Mouse (Mus musculus): ENCODE data around the gene Tvp23b. TPM values are rescaled to one million over a fixed set of nuclear protein-coding genes. Genes with fewer than 3 reads are reported as not detected.

Gene Tvp23b
- polyA plus RNA-seq, 1 experiment from 2014 or later, result 49.3 TPM

DNA sequence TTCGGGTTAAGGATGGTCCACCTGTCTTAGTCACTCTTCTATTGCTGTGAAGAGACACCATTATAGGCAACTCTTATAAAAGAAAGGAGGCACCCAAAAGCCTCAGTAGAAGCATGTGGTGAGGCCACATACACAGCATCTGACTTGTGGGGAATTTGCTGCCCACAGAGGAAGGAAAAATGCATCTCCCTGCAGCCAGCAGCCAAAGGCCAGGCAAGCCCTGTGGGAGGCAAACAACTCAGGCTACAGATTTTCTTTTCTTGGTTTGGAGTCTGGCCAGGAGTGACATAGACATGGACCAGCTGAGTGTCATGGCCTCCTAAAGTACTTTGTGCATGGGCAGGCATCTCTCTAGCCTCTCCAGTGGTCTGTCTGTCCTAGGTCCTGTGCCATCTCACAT, 70.3 kb downstream of the Tvp23b start:
- no peak for ATAC-seq (ENCODE audit: insufficient number of reproducible peaks, insufficient read depth, low FRiP score, low read depth)
- Histone ChIP-seq H3K27ac (replicated peaks in 1 of 2; ENCODE audit: control insufficient read depth in 1 of 2, insufficient read depth in 1 of 2, low read depth in 2 of 2, low read length in 2 of 2) (no peak overlapping the region), H3K27me3 (ENCODE audit: control insufficient read depth, insufficient read depth, low read length) (no peaks in the 10 kb centered on the region), H3K4me1 (ENCODE audit: control insufficient read depth in 2 of 2, insufficient read depth in 2 of 2, low read length in 2 of 2) (no peaks in the 10 kb centered on the region), H3K36me3 (ENCODE audit: control insufficient read depth, insufficient read depth, low read length) (no peaks in the 10 kb centered on the region), H3K9me3 (ENCODE audit: control insufficient read depth, low read length) (no peaks in the 10 kb centered on the region), H3K9ac (ENCODE audit: low read length) (no peak overlapping the region), H3K4me2 (ENCODE audit: low read length) (no peak overlapping the region), H3K4me3 (ENCODE audit: control insufficient read depth in 1 of 2, insufficient read depth in 1 of 2, low read depth in 1 of 2, low read length in 2 of 2) (no peak overlapping the region)
- 82% methylated on average over 1 of the region's 1 CpGs for WGBS

DNA sequence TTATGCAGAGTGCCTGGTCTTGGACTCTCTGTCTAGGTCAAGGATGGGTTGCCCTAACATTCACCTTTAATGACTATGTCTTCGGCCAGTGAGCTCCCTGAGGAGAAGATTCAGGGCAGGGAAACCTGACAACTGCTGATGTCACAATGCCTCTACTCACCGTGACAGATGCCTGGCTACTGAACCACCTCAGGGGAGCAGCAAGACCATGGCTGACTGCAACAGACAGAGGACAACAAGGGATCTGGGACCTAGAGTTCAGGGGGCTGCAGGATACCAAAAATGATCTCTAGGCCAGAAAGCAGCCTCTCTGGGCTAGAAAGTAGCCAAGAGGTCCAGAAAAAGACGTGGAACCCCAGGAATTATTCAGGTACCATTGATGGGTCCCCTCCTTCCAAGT, 71.8 kb downstream of the Tvp23b start, which contains the start of gene Cdrt4:
Cdrt4 (plus strand) TSS at position 182 of the 400 bp plus-strand sequence.
- H3K9ac ChIP-seq (ENCODE audit: low read length), result no peak within 1 kb of the TSS
- H3K9me3 ChIP-seq (ENCODE audit: control insufficient read depth, low read length), result 0 out of 2 replicates have a peak, but pooled peaks cover 2% of the 10 kb centered on the region
- 74% methylated on average over 3 of the region's 3 CpGs for WGBS
- no peak within 1 kb of the TSS for H3K4me2 ChIP-seq (ENCODE audit: low read length)
- no peak within 1 kb of the TSS for H3K4me3 ChIP-seq (ENCODE audit: control insufficient read depth in 1 of 2, insufficient read depth in 1 of 2, low read depth in 1 of 2, low read length in 2 of 2)
- no peaks in the 10 kb centered on the region for H3K27me3 ChIP-seq (ENCODE audit: control insufficient read depth, insufficient read depth, low read length)
- no peak within 1 kb of the TSS for H3K27ac ChIP-seq (replicated peaks in 1 of 2; ENCODE audit: control insufficient read depth in 1 of 2, insufficient read depth in 1 of 2, low read depth in 2 of 2, low read length in 2 of 2)
- no peaks in the 10 kb centered on the region for H3K36me3 ChIP-seq (ENCODE audit: control insufficient read depth, insufficient read depth, low read length)
- ATAC-seq (ENCODE audit: insufficient number of reproducible peaks, insufficient read depth, low FRiP score, low read depth), result no peak
- H3K4me1 ChIP-seq (ENCODE audit: control insufficient read depth in 2 of 2, insufficient read depth in 2 of 2, low read length in 2 of 2), result no peaks in the 10 kb centered on the region

DNA sequence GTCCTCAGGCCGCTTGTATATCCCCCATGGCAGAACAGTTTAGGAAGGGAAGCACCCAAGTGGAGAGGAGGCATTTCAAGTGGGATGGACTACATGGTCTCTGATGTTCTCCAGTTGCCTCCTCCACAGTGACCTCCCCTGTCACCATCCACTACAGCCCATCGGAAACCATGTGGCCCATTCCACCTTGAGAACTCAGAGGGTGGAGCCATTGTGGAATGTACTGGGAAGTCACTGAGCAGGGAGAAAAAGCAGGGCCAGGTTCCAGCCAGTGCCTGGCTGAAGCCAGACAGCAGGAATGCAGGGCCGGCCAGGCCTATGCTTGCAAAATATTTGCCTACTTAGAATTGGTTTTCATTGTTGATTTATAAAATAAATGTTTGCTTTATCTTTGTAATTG, 75.5 kb downstream of the Tvp23b start:
- Histone ChIP-seq H3K4me2 (ENCODE audit: low read length) (no peak overlapping the region), H3K9me3 (ENCODE audit: control insufficient read depth, low read length) (0 out of 2 replicates have a peak, but pooled peaks cover 2% of the 10 kb centered on the region), H3K4me1 (ENCODE audit: control insufficient read depth in 2 of 2, insufficient read depth in 2 of 2, low read length in 2 of 2) (no peaks in the 10 kb centered on the region), H3K27ac (replicated peaks in 1 of 2; ENCODE audit: control insufficient read depth in 1 of 2, insufficient read depth in 1 of 2, low read depth in 2 of 2, low read length in 2 of 2) (no peak overlapping the region), H3K4me3 (ENCODE audit: control insufficient read depth in 1 of 2, insufficient read depth in 1 of 2, low read depth in 1 of 2, low read length in 2 of 2) (no peak overlapping the region), H3K9ac (ENCODE audit: low read length) (no peak overlapping the region), H3K36me3 (ENCODE audit: control insufficient read depth, insufficient read depth, low read length) (no peaks in the 10 kb centered on the region), H3K27me3 (ENCODE audit: control insufficient read depth, insufficient read depth, low read length) (no peaks in the 10 kb centered on the region)
- 65% methylated on average over 2 of the region's 3 CpGs for WGBS
- ATAC-seq (ENCODE audit: insufficient number of reproducible peaks, insufficient read depth, low FRiP score, low read depth), result no peak

DNA sequence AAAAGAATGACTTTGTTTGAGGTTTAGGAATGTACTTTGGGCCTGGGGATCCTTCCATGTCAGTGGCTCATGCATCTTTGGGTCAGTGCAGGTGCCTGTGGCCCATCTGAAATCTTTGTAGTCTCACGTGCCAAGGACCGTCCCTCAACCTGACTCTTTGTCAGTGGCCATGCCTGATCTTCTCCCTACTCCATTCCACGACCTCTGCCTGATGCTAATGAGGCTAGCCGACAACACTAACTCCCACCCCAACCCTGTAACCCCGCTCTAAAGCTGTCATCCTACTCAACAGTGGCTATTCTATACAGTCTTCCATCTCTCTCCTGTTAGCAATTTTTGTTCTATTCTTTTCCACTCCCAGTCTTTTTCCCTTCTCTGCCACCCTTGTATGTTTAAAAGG, 75.9 kb downstream of the Tvp23b start:
- no peaks in the 10 kb centered on the region for H3K4me1 ChIP-seq (ENCODE audit: control insufficient read depth in 2 of 2, insufficient read depth in 2 of 2, low read length in 2 of 2)
- no peaks in the 10 kb centered on the region for H3K27me3 ChIP-seq (ENCODE audit: control insufficient read depth, insufficient read depth, low read length)
- H3K9me3 ChIP-seq (ENCODE audit: control insufficient read depth, low read length), result 0 out of 2 replicates have a peak, but pooled peaks cover 2% of the 10 kb centered on the region
- no peak overlapping the region for H3K9ac ChIP-seq (ENCODE audit: low read length)
- WGBS, result 86% methylated on average over 5 of the region's 5 CpGs
- no peak for ATAC-seq (ENCODE audit: insufficient number of reproducible peaks, insufficient read depth, low FRiP score, low read depth)
- no peaks in the 10 kb centered on the region for H3K36me3 ChIP-seq (ENCODE audit: control insufficient read depth, insufficient read depth, low read length)
- no peak overlapping the region for H3K4me2 ChIP-seq (ENCODE audit: low read length)
- no peak overlapping the region for H3K27ac ChIP-seq (replicated peaks in 1 of 2; ENCODE audit: control insufficient read depth in 1 of 2, insufficient read depth in 1 of 2, low read depth in 2 of 2, low read length in 2 of 2)
- no peak overlapping the region for H3K4me3 ChIP-seq (ENCODE audit: control insufficient read depth in 1 of 2, insufficient read depth in 1 of 2, low read depth in 1 of 2, low read length in 2 of 2)

DNA sequence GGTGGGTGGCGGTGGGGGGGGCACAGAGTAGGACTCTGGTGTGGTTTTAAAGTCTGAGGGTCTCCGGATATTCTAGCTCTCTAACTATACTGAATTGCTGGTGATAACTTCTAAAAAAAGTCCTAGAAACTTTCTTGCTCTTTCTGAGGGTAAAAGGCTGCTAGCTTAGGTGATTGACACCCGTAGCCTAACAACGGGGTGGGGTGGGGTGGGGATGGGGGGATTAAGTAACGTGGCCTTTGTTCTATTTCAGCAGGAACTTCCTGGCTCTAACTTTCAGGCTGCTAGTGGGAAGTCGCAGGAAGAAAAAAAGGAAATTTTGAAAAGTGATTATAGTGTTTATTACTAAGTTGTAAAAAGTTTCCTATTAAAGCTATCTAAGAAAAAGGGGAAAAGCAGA, 76.5 kb downstream of the Tvp23b start:
- no peaks in the 10 kb centered on the region for H3K4me1 ChIP-seq (ENCODE audit: control insufficient read depth in 2 of 2, insufficient read depth in 2 of 2, low read length in 2 of 2)
- H3K4me3 ChIP-seq (ENCODE audit: control insufficient read depth in 1 of 2, insufficient read depth in 1 of 2, low read depth in 1 of 2, low read length in 2 of 2), result no peak overlapping the region
- WGBS, result 48% methylated on average over 6 of the region's 6 CpGs
- no peaks in the 10 kb centered on the region for H3K27me3 ChIP-seq (ENCODE audit: control insufficient read depth, insufficient read depth, low read length)
- no peak overlapping the region for H3K9ac ChIP-seq (ENCODE audit: low read length)
- H3K27ac ChIP-seq (replicated peaks in 1 of 2; ENCODE audit: control insufficient read depth in 1 of 2, insufficient read depth in 1 of 2, low read depth in 2 of 2, low read length in 2 of 2), result no peak overlapping the region
- H3K36me3 ChIP-seq (ENCODE audit: control insufficient read depth, insufficient read depth, low read length), result no peaks in the 10 kb centered on the region
- H3K4me2 ChIP-seq (ENCODE audit: low read length), result no peak overlapping the region
- 0 out of 2 replicates have a peak, but pooled peaks cover 2% of the 10 kb centered on the region for H3K9me3 ChIP-seq (ENCODE audit: control insufficient read depth, low read length)
- ATAC-seq (ENCODE audit: insufficient number of reproducible peaks, insufficient read depth, low FRiP score, low read depth), result no peak

GRCm38 (mm10) chr11:62957626-62958180, 78.4 kb downstream of the Tvp23b start:
- Histone ChIP-seq H3K9me3 (ENCODE audit: control insufficient read depth, low read length) (0 out of 2 replicates have a peak, but pooled peaks cover 2% of the 10 kb centered on the region), H3K27ac (replicated peaks in 1 of 2; ENCODE audit: control insufficient read depth in 1 of 2, insufficient read depth in 1 of 2, low read depth in 2 of 2, low read length in 2 of 2) (no peak overlapping the region), H3K9ac (ENCODE audit: low read length) (no peak overlapping the region), H3K36me3 (ENCODE audit: control insufficient read depth, insufficient read depth, low read length) (no peaks in the 10 kb centered on the region), H3K4me3 (ENCODE audit: control insufficient read depth in 1 of 2, insufficient read depth in 1 of 2, low read depth in 1 of 2, low read length in 2 of 2) (no peak overlapping the region), H3K4me1 (ENCODE audit: control insufficient read depth in 2 of 2, insufficient read depth in 2 of 2, low read length in 2 of 2) (no peaks in the 10 kb centered on the region), H3K27me3 (ENCODE audit: control insufficient read depth, insufficient read depth, low read length) (no peaks in the 10 kb centered on the region), H3K4me2 (ENCODE audit: low read length) (no peak overlapping the region)
- 84% methylated on average over 8 of the region's 8 CpGs for WGBS
- ATAC-seq (ENCODE audit: insufficient number of reproducible peaks, insufficient read depth, low FRiP score, low read depth), result no peak

DNA sequence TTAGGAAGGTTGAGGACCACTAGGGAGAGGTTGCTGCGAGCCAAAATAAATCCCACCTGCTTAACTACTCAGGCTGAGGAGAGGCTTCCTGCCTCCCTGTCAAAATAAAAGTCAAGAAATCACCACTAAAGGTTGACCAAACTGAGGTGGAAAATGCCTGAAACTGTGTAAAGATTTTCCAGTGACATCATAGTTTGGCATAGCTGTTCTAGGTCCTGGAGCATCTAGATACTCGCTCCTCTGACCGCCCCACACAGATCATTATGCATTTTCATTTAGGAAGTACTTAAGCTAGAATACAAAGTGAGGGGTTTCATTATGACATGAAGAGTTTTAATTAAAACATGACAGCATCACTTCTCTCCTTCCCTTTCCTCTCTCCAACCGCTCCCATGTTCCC, 84.0 kb downstream of the Tvp23b start:
- Histone ChIP-seq H3K4me1 (ENCODE audit: control insufficient read depth in 2 of 2, insufficient read depth in 2 of 2, low read length in 2 of 2) (peaks cover 7 to 18% of the 10 kb centered on the region in 2 experiments; a peak in 2 of 4 replicates), H3K9me3 (ENCODE audit: control insufficient read depth, low read length) (no peaks in the 10 kb centered on the region), H3K4me3 (ENCODE audit: control insufficient read depth in 1 of 2, insufficient read depth in 1 of 2, low read depth in 1 of 2, low read length in 2 of 2) (no peak overlapping the region), H3K27me3 (ENCODE audit: control insufficient read depth, insufficient read depth, low read length) (no peaks in the 10 kb centered on the region), H3K27ac (replicated peaks in 1 of 2; ENCODE audit: control insufficient read depth in 1 of 2, insufficient read depth in 1 of 2, low read depth in 2 of 2, low read length in 2 of 2) (no peak overlapping the region), H3K36me3 (ENCODE audit: control insufficient read depth, insufficient read depth, low read length) (no peaks in the 10 kb centered on the region), H3K9ac (ENCODE audit: low read length) (no peak overlapping the region), H3K4me2 (ENCODE audit: low read length) (no peak overlapping the region)
- no peak for ATAC-seq (ENCODE audit: insufficient number of reproducible peaks, insufficient read depth, low FRiP score, low read depth)
- 61% methylated on average over 4 of the region's 4 CpGs for WGBS

- Histone ChIP-seq H3K36me3 (ENCODE audit: control insufficient read depth, insufficient read depth, low read length) (no peaks in the 10 kb centered on the region), H3K9ac (ENCODE audit: low read length) (no peak overlapping the region), H3K4me1 (ENCODE audit: control insufficient read depth in 2 of 2, insufficient read depth in 2 of 2, low read length in 2 of 2) (peaks cover 7 to 18% of the 10 kb centered on the region in 2 experiments; a peak in 2 of 4 replicates), H3K4me2 (ENCODE audit: low read length) (peak overlapping the region; percentile 64), H3K27me3 (ENCODE audit: control insufficient read depth, insufficient read depth, low read length) (no peaks in the 10 kb centered on the region), H3K4me3 (ENCODE audit: control insufficient read depth in 1 of 2, insufficient read depth in 1 of 2, low read depth in 1 of 2, low read length in 2 of 2) (no peak overlapping the region), H3K27ac (replicated peaks in 1 of 2; ENCODE audit: control insufficient read depth in 1 of 2, insufficient read depth in 1 of 2, low read depth in 2 of 2, low read length in 2 of 2) (peak overlapping the region; percentile 88 to 89), H3K9me3 (ENCODE audit: control insufficient read depth, low read length) (no peaks in the 10 kb centered on the region)
- WGBS, result 49% methylated on average over 3 of the region's 3 CpGs
- 0 out of 2 replicates have a peak, but pooled peaks have one; percentile 9 for ATAC-seq (ENCODE audit: insufficient number of reproducible peaks, insufficient read depth, low FRiP score, low read depth)
These were observed 87.1 kb downstream of the Tvp23b start for GRCm38 (mm10) chr11:62966424-62966764.

All from heart, embryonic 14.5 days (tissue).